Mouse (Mus musculus) liver, adult 2 months (tissue): ENCODE data around the gene Fsip1.

Source experiments
- CTCF ChIP-seq: fragments of 200-500 bp; IDR thresholded peaks from 2 replicates; pipeline ENCODE4 v1.5.1; 2011; ENCODE audit warnings: low read depth, low read length, control low read depth
- POLR2A ChIP-seq: fragments of 200-500 bp; IDR thresholded peaks from 2 replicates; pipeline ENCODE4 v1.6.1; 2011; ENCODE audit warnings: low read length, control low read depth; ENCODE audit not compliant: insufficient read depth; ENCODE audit errors: extremely low read depth

DNA sequence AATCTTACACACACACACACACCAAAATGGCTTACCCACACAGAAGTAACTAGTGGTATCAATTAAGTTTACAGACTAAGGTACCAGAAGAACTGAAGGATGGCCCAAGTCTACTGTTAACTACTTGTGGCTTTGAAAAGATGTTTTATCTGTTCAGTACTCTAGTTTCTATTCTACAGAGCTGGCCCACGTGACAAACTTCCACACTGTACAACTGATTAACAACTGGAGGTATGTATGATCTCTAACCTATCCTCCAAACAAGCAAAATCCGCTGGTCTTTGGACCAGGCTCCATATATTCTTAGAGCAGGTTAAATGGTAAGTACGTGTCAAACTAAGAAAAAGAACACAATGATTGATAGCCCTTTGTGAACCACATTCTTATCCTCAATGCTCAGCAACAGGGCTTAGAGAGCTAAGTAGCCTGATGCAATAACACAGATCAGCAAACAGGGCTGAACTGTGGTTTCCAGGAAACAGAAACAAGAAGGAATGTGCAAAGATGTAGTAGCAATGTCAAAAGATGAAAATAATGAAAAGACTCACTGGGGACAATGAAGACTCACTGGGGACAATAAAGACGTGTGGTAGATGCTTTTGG, 38.7 kb downstream of the Fsip1 start:
- TF ChIP-seq POLR2A = no peak
- no peak for TF ChIP-seq CTCF
